Mouse (Mus musculus) thymus, adult 2 months (tissue): ENCODE data around the gene Abhd17c.

Experiments
- CTCF ChIP-seq: fragments of 200-500 bp; IDR thresholded peaks from 2 replicates; pipeline ENCODE4 v1.5.1; 2012; ENCODE audit warnings: mild to moderate bottlenecking, control low read depth, low read length, moderate library complexity, borderline replicate concordance; ENCODE audit not compliant: control insufficient read depth, poor library complexity, insufficient read depth; ENCODE audit errors: extremely low read depth
- POLR2A ChIP-seq: fragments of 200-500 bp; IDR thresholded peaks from 2 replicates; pipeline ENCODE4 v1.6.1; 2012; ENCODE audit warnings: mild to moderate bottlenecking, low read length, control low read depth, moderate library complexity; ENCODE audit not compliant: control insufficient read depth, poor library complexity, insufficient read depth; ENCODE audit errors: extremely low read depth

- no peak for TF ChIP-seq CTCF
- TF ChIP-seq POLR2A = no peak
These were observed 13.9 kb downstream of the Abhd17c start for GRCm38 (mm10) chr7:84137779-84138178.
